8 mouse cellular contexts compared by ENCODE assay signal in genomic region chr7:19473875-19474443, GRCm38 (mm10). TPM values are rescaled to one million over a fixed set of nuclear protein-coding genes. Genes with fewer than 3 reads are reported as not detected.
DNase-seq lines count a peak whose midpoint lies in the region; ATAC-seq lines count a peak whose summit lies in the region.

No protein-coding gene starts in this region.

- peak; percentile 90 for DNase-seq in adrenal gland, postnatal 10 days
- DNase-seq in embryo, embryonic 10.5 days (ENCODE audit: low spot score): peak; percentile 83
- peak; percentile 74 for DNase-seq in gastrocnemius, postnatal 25 days
- DNase-seq in intestine, embryonic 14.5 days (ENCODE audit: low spot score): peak; percentile 85
- peak; percentile 82 to 89 for DNase-seq in left cerebral cortex, postnatal 25 days (ENCODE audit: low spot score in 2 of 2)
- DNase-seq in right cerebral cortex, postnatal 14 days: peak; percentile 87
- peak; percentile 64 for DNase-seq in yolk sac, embryonic 10.5 days (ENCODE audit: low spot score)

- no peaks in the 10 kb centered on the region for H3K4me1 ChIP-seq in intestine, embryonic 14.5 days (replicated peaks; ENCODE audit: control insufficient read depth, insufficient read depth, low read length)

- peak overlapping the region; percentile 47; the same call in 1 of the 2 replicates for H3K27ac ChIP-seq in intestine, embryonic 14.5 days (ENCODE audit: low read depth)

- ATAC-seq in intestine, embryonic 14.5 days (replicated peaks; ENCODE audit: low FRiP score, low TSS enrichment, low read depth): peak; percentile 90
- ATAC-seq in megakaryocyte progenitor cell, adult 5-6 weeks (replicated peaks; ENCODE audit: poor library complexity): peak; percentile 68

- peak overlapping the region; percentile 64 for H3K9ac ChIP-seq in intestine, embryonic 14.5 days (ENCODE audit: low read length)

- peak overlapping the region; percentile 76 for H3K4me2 ChIP-seq in intestine, embryonic 14.5 days (ENCODE audit: low read length)

- no peaks in the 10 kb centered on the region for H3K9me3 ChIP-seq in intestine, embryonic 14.5 days (ENCODE audit: control insufficient read depth, low read length)

- intact Hi-C loops in left cerebral cortex, postnatal 25 days (cut with DNase I): no loop called here

- H3K4me3 ChIP-seq in intestine, embryonic 14.5 days (ENCODE audit: low read depth, low read length): peak overlapping the region; percentile 52

- peaks cover 58% of the 10 kb centered on the region for H3K27me3 ChIP-seq in intestine, embryonic 14.5 days (replicated peaks; ENCODE audit: control insufficient read depth, insufficient read depth, low read length)

- no peaks in the 10 kb centered on the region for H3K36me3 ChIP-seq in intestine, embryonic 14.5 days (ENCODE audit: control insufficient read depth, insufficient read depth, low read length)

- WGBS in intestine, embryonic 14.5 days: under 1% methylated on average over 74 of the region's 89 CpGs

RNA-seq across cellular contexts. Expression of gene Exoc3l2, which starts 10.8 kb away (rescaled TPM):
- 10 to 100 TPM; 17.4 to 17.9 TPM for total RNA-seq in adrenal gland, postnatal 10 days (2021)
- under 1 TPM; 0.56 to 0.67 TPM for total RNA-seq in gastrocnemius, postnatal 25 days (2021)
- 0.76 and 0.90 TPM in 2 replicates for polyA plus RNA-seq in intestine, embryonic 14.5 days (2014; fragmentation: Nextera tagmentation; extraction: Ambion mirVana)
- total RNA-seq in left cerebral cortex, postnatal 25 days (2021): under 1 TPM; 0.18 to 0.64 TPM
- 0.54 and 0.57 TPM in 2 replicates for total RNA-seq in megakaryocyte progenitor cell, adult 5-6 weeks (2015)
- total RNA-seq in megakaryocyte progenitor cell, adult 5-6 weeks (2017): 0.62 and 1.3 TPM in 2 replicates

RNA-seq across cellular contexts. Expression of gene Mark4, which starts 15.3 kb away (rescaled TPM):
- total RNA-seq in adrenal gland, postnatal 10 days (2021): 10 to 100 TPM; 35.0 to 37.1 TPM
- 10 to 100 TPM; 13.2 to 13.8 TPM for total RNA-seq in gastrocnemius, postnatal 25 days (2021)
- 7.5 and 8.5 TPM in 2 replicates for polyA plus RNA-seq in intestine, embryonic 14.5 days (2014; fragmentation: Nextera tagmentation; extraction: Ambion mirVana)
- 10 to 100 TPM; 76.2 to 78.6 TPM for total RNA-seq in left cerebral cortex, postnatal 25 days (2021)
- 10.3 and 11.0 TPM in 2 replicates for total RNA-seq in megakaryocyte progenitor cell, adult 5-6 weeks (2015)
- 4.8 and 6.9 TPM in 2 replicates for total RNA-seq in megakaryocyte progenitor cell, adult 5-6 weeks (2017)

RNA-seq across cellular contexts. Expression of gene Bloc1s3, which starts 34.2 kb away (rescaled TPM):
- 1 to 10 TPM; 5.2 to 5.4 TPM for total RNA-seq in adrenal gland, postnatal 10 days (2021)
- 1 to 10 TPM; 1.7 to 1.9 TPM for total RNA-seq in gastrocnemius, postnatal 25 days (2021)
- polyA plus RNA-seq in intestine, embryonic 14.5 days (2014; fragmentation: Nextera tagmentation; extraction: Ambion mirVana): 0.93 and 1.2 TPM in 2 replicates
- total RNA-seq in left cerebral cortex, postnatal 25 days (2021): 1 to 10 TPM; 6.7 to 7.4 TPM
- 2.9 and 3.3 TPM in 2 replicates for total RNA-seq in megakaryocyte progenitor cell, adult 5-6 weeks (2015)
- 1.3 and 1.5 TPM in 2 replicates for total RNA-seq in megakaryocyte progenitor cell, adult 5-6 weeks (2017)

RNA-seq across cellular contexts. Expression of gene Trappc6a, which starts 34.2 kb away (rescaled TPM):
- total RNA-seq in adrenal gland, postnatal 10 days (2021): 10 to 100 TPM; 76.6 to 80.9 TPM
- total RNA-seq in gastrocnemius, postnatal 25 days (2021): 10 to 100 TPM in 1 of 2 experiments, 1 to 10 TPM in 1; 8.8 to 10.6 TPM
- polyA plus RNA-seq in intestine, embryonic 14.5 days (2014; fragmentation: Nextera tagmentation; extraction: Ambion mirVana): 113 TPM in 2 replicates
- total RNA-seq in left cerebral cortex, postnatal 25 days (2021): 10 to 100 TPM; 18.4 to 18.8 TPM
- total RNA-seq in megakaryocyte progenitor cell, adult 5-6 weeks (2015): 55.2 and 58.3 TPM in 2 replicates
- total RNA-seq in megakaryocyte progenitor cell, adult 5-6 weeks (2017): 26.1 and 39.5 TPM in 2 replicates

RNA-seq across cellular contexts. Expression of gene Nkpd1, which starts 43.7 kb away (rescaled TPM):
- under 1 TPM; 0.18 to 0.21 TPM for total RNA-seq in adrenal gland, postnatal 10 days (2021)
- total RNA-seq in gastrocnemius, postnatal 25 days (2021): not detected
- 0.09 and 0.27 TPM in 2 replicates for polyA plus RNA-seq in intestine, embryonic 14.5 days (2014; fragmentation: Nextera tagmentation; extraction: Ambion mirVana)
- under 1 TPM; 0.64 to 0.87 TPM for total RNA-seq in left cerebral cortex, postnatal 25 days (2021)
- not detected in 2 replicates for total RNA-seq in megakaryocyte progenitor cell, adult 5-6 weeks (2015)
- 0.17 and 0.34 TPM in 2 replicates for total RNA-seq in megakaryocyte progenitor cell, adult 5-6 weeks (2017)

Comparison
In these comparisons a context has a peak if more than half of its experiments do, and no peak if none do; other contexts are left out.
1. Peak in every context shown above with its lines: DNase-seq, ATAC-seq, H3K4me3 ChIP-seq and H3K27ac ChIP-seq.
2. RNA of gene Exoc3l2, which starts 10.8 kb away (total RNA-seq): 17.4 to 17.9 TPM in adrenal gland, postnatal 10 days; 0.56 to 0.67 TPM in gastrocnemius, postnatal 25 days, 0.18 to 0.64 TPM in left cerebral cortex, postnatal 25 days and 0.54 to 1.3 TPM in megakaryocyte progenitor cell, adult 5-6 weeks; every median in the first group is over 4 times any median in the second.